Mouse (Mus musculus): Measurements from ENCODE around the gene Tchhl1.

- no peak for TF ChIP-seq CTCF (conservative IDR thresholded peaks at IDR 0.05; ENCODE audit: low read length)
- TF ChIP-seq NANOG (IDR thresholded peaks at IDR 0.05; ENCODE audit: borderline replicate concordance, low read length), result no peak
- no peak for TF ChIP-seq POU5F1 (IDR thresholded peaks at IDR 0.05; ENCODE audit: borderline replicate concordance, low read length)
Observed at GRCm38 (mm10) chr3:93517343-93517742, 48.8 kb downstream of the Tchhl1 start.

Data from E14TG2a.4 (cell line).